Mouse (Mus musculus): ENCODE measurements around the gene Tmem253.

DNA sequence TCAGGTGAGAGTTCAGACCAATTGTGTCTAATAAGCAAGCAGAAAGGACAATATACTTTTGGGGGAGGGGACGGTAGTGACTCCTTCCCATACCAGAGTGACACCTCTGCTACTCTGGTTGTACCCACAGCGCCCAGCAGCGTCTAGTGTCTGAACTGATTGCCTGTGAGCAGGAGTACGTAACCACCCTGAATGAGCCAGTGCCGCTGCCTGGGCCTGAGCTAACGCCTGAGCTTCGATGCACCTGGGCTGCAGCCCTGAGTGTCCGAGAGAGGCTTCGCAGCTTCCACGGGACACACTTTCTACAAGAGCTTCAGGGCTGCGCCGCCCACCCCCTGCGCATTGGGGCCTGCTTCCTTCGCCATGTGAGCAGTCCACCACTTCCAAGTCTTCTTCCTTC, 18.0 kb upstream of the Tmem253 start:
- TF ChIP-seq POLR2A (IDR thresholded peaks at IDR 0.05; ENCODE audit: insufficient read length, low read depth) (no peak), TCF3 (IDR thresholded peaks at IDR 0.05; ENCODE audit: insufficient read length, low read depth) (no peak)
